Mouse (Mus musculus) midbrain, embryonic 15.5 days (tissue): ENCODE data around the gene Olfr50. TPM values are rescaled to one million over a fixed set of nuclear protein-coding genes. Genes with fewer than 3 reads are reported as not detected.

ENCODE experiments used
- ATAC-seq: fragments of 200-750 bp; cut with Nextera tagmentation; replicated peaks from 2 replicates; pipeline ENCODE4 v1.8.0; 2017; ENCODE audit warnings: moderate TSS enrichment
- H3K27ac ChIP-seq: fragments of 300-500 bp; sonication (generic); 2 replicates; pipeline ENCODE4 v1.5.1; 2015; ENCODE audit warnings: mild to moderate bottlenecking, inconsistent platforms
- H3K27me3 ChIP-seq: fragments of 300-500 bp; sonication (generic); replicated peaks from 2 replicates; pipeline ENCODE4 v1.6.1; 2015; ENCODE audit warnings: inconsistent platforms
- H3K36me3 ChIP-seq: fragments of 300-500 bp; sonication (generic); replicated peaks from 2 replicates; pipeline ENCODE4 v1.6.1; 2015; ENCODE audit warnings: inconsistent platforms
- H3K4me1 ChIP-seq: fragments of 300-500 bp; sonication (generic); 2 replicates; pipeline ENCODE4 v1.6.1; 2015; ENCODE audit warnings: inconsistent platforms
- H3K4me2 ChIP-seq: fragments of 300-500 bp; sonication (generic); 2 replicates; pipeline ENCODE4 v1.6.1; 2015; ENCODE audit warnings: inconsistent platforms, mild to moderate bottlenecking, moderate library complexity
- H3K4me3 ChIP-seq: fragments of 300-500 bp; sonication (generic); 2 replicates; pipeline ENCODE4 v1.5.1; 2015; ENCODE audit warnings: mild to moderate bottlenecking, inconsistent platforms
- H3K9ac ChIP-seq: fragments of 300-500 bp; sonication (generic); 2 replicates; pipeline ENCODE4 v1.6.1; 2015; ENCODE audit warnings: mild to moderate bottlenecking, inconsistent platforms
- H3K9me3 ChIP-seq: fragments of 300-500 bp; sonication (generic); 2 replicates; pipeline ENCODE4 v1.6.1; 2016; ENCODE audit warnings: inconsistent platforms
- WGBS: fragments of 180-500 bp; shearing (Covaris S2); methylation state at CpG from one replicate; pipeline ENCODE4 v1.1.7; 2015; ENCODE audit warnings: mixed read lengths; 5-methylcytosine and 5-hydroxymethylcytosine counted together
- polyA plus RNA-seq: library from polyadenylated mRNA; unstranded; fragments of >200 nt; fragmentation: Nextera tagmentation; extraction: Ambion mirVana; gene quantifications from 2 replicates; pipeline ENCODE4 v1.2.1, GENCODE M21; 2015

Gene Olfr50
- polyA plus RNA-seq, result not detected in 2 replicates

GRCm38 (mm10) chr2:36790238-36790637, at the start of gene Olfr50:
TSS of gene Olfr50 (plus strand) at chr2:36790538.
- 76% methylated on average over 2 of the region's 2 CpGs for WGBS
- H3K27me3 ChIP-seq, result no peaks in the 10 kb centered on the region
- no peak for ATAC-seq

GRCm38 (mm10) chr2:36783976-36784375, 6.4 kb upstream of the Olfr50 start, which contains the start of gene Olfr348:
TSS of gene Olfr348 (plus strand) at chr2:36784276.
- 74% methylated on average over 2 of the region's 2 CpGs for WGBS
- Histone ChIP-seq H3K4me3 (no peak within 1 kb of the TSS), H3K4me2 (no peak within 1 kb of the TSS), H3K9me3 (0 out of 2 replicates have a peak, but pooled peaks cover 3% of the 10 kb centered on the region), H3K9ac (no peak within 1 kb of the TSS), H3K27me3 (no peaks in the 10 kb centered on the region), H3K27ac (no peak within 1 kb of the TSS), H3K36me3 (no peaks in the 10 kb centered on the region), H3K4me1 (no peaks in the 10 kb centered on the region)
- ATAC-seq, result no peak

More at GRCm38 (mm10) chr2:36790238-36790637, at the start of gene Olfr50:
- Histone ChIP-seq H3K27ac (no peak within 1 kb of the TSS), H3K36me3 (no peaks in the 10 kb centered on the region), H3K9ac (no peak within 1 kb of the TSS), H3K4me1 (no peaks in the 10 kb centered on the region), H3K4me3 (no peak within 1 kb of the TSS), H3K9me3 (peaks cover 8% of the 10 kb centered on the region; the same call in 1 of the 2 replicates), H3K4me2 (no peak within 1 kb of the TSS)

GRCm38 (mm10) chr2:36816932-36817331, 26.6 kb downstream of the Olfr50 start, which contains the start of gene Olfr3:
TSS of gene Olfr3 (minus strand) at chr2:36817032.
- Histone ChIP-seq H3K4me1 (no peaks in the 10 kb centered on the region), H3K36me3 (no peaks in the 10 kb centered on the region), H3K27me3 (no peaks in the 10 kb centered on the region), H3K27ac (no peak within 1 kb of the TSS), H3K9ac (no peak within 1 kb of the TSS), H3K4me3 (no peak within 1 kb of the TSS), H3K4me2 (no peak within 1 kb of the TSS), H3K9me3 (peaks cover 9% of the 10 kb centered on the region)
- ATAC-seq, result no peak
- WGBS, result 60% methylated on average over 1 of the region's 1 CpGs

GRCm38 (mm10) chr2:36846010-36846409, 55.7 kb downstream of the Olfr50 start, which contains the start of gene Olfr350:
TSS of gene Olfr350 (plus strand) at chr2:36846310.
- Histone ChIP-seq H3K36me3 (no peaks in the 10 kb centered on the region), H3K27ac (no peak within 1 kb of the TSS), H3K4me1 (no peaks in the 10 kb centered on the region), H3K9me3 (peaks cover 7% of the 10 kb centered on the region), H3K9ac (no peak within 1 kb of the TSS), H3K4me3 (no peak within 1 kb of the TSS), H3K27me3 (no peaks in the 10 kb centered on the region), H3K4me2 (no peak within 1 kb of the TSS)
- ATAC-seq, result no peak
- whole genome bisulfite sequencing, result 95% methylated on average over 1 of the region's 1 CpGs

Other genes starting within 250 kb of the Olfr50 start
- gene Olfr344, start 223.9 kb upstream of the Olfr50 start, polyA plus RNA-seq, result not detected in 2 replicates
- not detected in 2 replicates for gene Olfr345, start 150.5 kb upstream of the Olfr50 start, polyA plus RNA-seq
- not detected in 2 replicates for gene Olfr346, start 104.8 kb upstream of the Olfr50 start, polyA plus RNA-seq
- not detected in 2 replicates for gene Olfr347, start 58.6 kb upstream of the Olfr50 start, polyA plus RNA-seq
- gene Olfr348, start 6.3 kb upstream of the Olfr50 start, polyA plus RNA-seq, result not detected in 2 replicates
- not detected in 2 replicates for gene Olfr3, start 26.5 kb downstream of the Olfr50 start, polyA plus RNA-seq
- not detected in 2 replicates for gene Olfr350, start 55.8 kb downstream of the Olfr50 start, polyA plus RNA-seq
- not detected in 2 replicates for gene Olfr351, start 72.1 kb downstream of the Olfr50 start, polyA plus RNA-seq
- not detected in 2 replicates for gene Olfr352, start 77.9 kb downstream of the Olfr50 start, polyA plus RNA-seq
- gene Olfr353, start 102.4 kb downstream of the Olfr50 start, polyA plus RNA-seq, result not detected in 2 replicates
- gene Olfr354, start 115.1 kb downstream of the Olfr50 start, polyA plus RNA-seq, result not detected in 2 replicates
- gene Olfr355, start 138.4 kb downstream of the Olfr50 start, polyA plus RNA-seq, result not detected in 2 replicates
- not detected in 2 replicates for gene Olfr356, start 146.6 kb downstream of the Olfr50 start, polyA plus RNA-seq
- gene Olfr357, start 203.3 kb downstream of the Olfr50 start, polyA plus RNA-seq, result not detected in 2 replicates
- gene Olfr358, start 218.8 kb downstream of the Olfr50 start, polyA plus RNA-seq, result not detected in 2 replicates